Mouse (Mus musculus): ENCODE measurements around the gene Nme9. TPM values are rescaled to one million over a fixed set of nuclear protein-coding genes. Genes with fewer than 3 reads are reported as not detected.
A peak's percentile ranks its signal among the peaks of the same experiment; 100 is the strongest.

The Nme9 gene
- polyA plus RNA-seq, 1 experiment from 2014 or later = 6.2 TPM

DNA sequence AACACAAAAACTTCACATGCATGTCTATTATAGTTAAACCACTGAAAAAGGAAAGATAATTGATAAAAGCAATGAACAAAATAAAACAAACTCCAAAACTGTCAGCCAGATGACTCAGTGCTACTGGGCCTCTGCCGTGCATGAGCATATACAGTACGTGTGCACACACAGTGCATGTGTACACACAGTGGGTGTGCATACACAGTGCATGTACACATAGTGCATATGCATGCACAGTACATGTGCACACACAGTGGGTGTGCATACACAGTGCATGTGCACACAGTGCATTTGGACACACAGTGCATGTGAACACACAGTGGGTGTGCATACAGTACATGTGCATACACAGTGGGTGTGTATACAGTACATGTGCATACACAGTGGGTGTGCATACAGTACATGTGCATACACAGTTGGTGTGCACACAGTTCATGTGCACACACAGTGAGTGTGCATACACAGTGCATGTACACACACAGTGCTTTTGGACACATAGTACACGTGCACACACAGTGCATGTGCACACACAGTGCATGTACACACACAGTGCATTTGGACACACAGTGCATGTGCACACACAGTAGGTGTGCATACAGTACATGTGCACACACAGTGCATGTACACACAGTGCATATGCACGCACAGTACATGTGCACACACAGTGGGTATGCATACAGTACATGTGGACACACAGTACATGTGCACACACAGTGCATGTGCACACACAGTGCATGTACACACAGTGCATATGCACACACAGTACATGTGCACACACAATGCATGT, 9.4 kb upstream of the Nme9 start:
- peak; percentile 27; the same call in 1 of the 2 replicates for ATAC-seq (ENCODE audit: low read depth)

DNA sequence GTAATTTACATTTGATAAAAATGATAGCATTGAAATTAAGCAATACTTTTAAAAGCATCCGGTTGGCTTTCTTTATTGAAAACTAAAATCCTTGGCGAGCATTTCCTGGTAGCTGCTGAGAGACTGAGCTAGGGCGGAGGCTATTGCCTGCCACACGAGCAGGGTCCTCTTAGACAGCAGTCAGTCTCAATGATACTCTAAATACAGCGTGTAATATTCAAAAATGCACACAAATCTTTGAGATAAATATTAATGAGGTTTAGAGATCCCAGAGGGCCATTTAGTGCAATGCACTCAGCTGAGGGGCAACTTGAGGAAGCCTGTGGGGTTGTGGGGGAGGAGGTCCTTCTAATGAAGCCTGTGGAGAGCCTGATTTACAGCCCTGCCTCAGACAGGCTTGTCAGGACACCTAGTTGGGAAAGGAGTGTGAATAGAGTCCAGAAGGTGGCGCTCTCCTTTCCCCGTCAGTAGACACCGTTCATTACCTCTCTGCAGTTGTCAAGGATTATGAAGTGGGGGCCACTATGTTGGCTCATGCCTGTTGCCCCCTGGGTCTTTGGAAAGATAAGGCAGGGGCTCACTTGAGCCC, 6.6 kb upstream of the Nme9 start:
- Histone ChIP-seq H3K4me1 (replicated peaks; ENCODE audit: control insufficient read depth, insufficient read depth, low read length) (no peaks in the 10 kb centered on the region; the same call in 1 of the 2 replicates), H3K4me3 (ENCODE audit: low read length) (no peak overlapping the region), H3K36me3 (ENCODE audit: control insufficient read depth, insufficient read depth, low read length) (no peaks in the 10 kb centered on the region), H3K27ac (ENCODE audit: low read length) (no peak overlapping the region), H3K9me3 (ENCODE audit: control insufficient read depth, low read length) (no peaks in the 10 kb centered on the region), H3K4me2 (ENCODE audit: low read depth, low read length) (no peak overlapping the region), H3K27me3 (ENCODE audit: control insufficient read depth, insufficient read depth, low read depth, low read length) (no peaks in the 10 kb centered on the region), H3K9ac (ENCODE audit: low read length) (no peak overlapping the region)
- ATAC-seq (ENCODE audit: low read depth) = no peak
- WGBS = 31% methylated on average over 8 of the region's 8 CpGs

More for the DNA sequence above, 9.4 kb upstream of the Nme9 start:
- Histone ChIP-seq H3K4me1 (replicated peaks; ENCODE audit: control insufficient read depth, insufficient read depth, low read length) (peaks cover 4% of the 10 kb centered on the region; the same call in 1 of the 2 replicates), H3K4me2 (ENCODE audit: low read depth, low read length) (no peak overlapping the region), H3K36me3 (ENCODE audit: control insufficient read depth, insufficient read depth, low read length) (no peaks in the 10 kb centered on the region), H3K27ac (ENCODE audit: low read length) (no peak overlapping the region), H3K9ac (ENCODE audit: low read length) (no peak overlapping the region), H3K4me3 (ENCODE audit: low read length) (no peak overlapping the region), H3K27me3 (ENCODE audit: control insufficient read depth, insufficient read depth, low read depth, low read length) (peaks cover 6% of the 10 kb centered on the region; the same call in 1 of the 2 replicates), H3K9me3 (ENCODE audit: control insufficient read depth, low read length) (no peaks in the 10 kb centered on the region)
- 82% methylated on average over 4 of the region's 4 CpGs for WGBS

DNA sequence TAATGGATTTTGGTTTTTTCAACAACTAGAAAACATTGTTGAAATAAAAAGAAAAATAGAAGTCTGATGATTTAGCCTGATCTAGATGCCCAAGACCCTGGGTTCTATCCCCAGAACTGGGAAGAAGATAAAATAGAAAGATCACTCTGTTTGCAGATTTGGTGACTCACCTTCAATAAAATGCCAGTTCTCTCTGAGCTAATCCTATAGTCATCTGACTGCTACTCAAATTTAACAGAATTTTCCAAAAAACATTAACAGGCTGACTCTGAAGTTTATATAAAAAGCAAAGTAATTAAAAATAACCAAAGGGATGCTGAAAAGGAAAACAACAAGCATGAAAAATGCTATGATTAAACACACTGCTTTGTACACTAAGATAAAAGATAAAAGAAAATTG, 5.0 kb upstream of the Nme9 start:
- peaks cover 3% of the 10 kb centered on the region; the same call in 1 of the 2 replicates for H3K27me3 ChIP-seq (ENCODE audit: control insufficient read depth, insufficient read depth, low read depth, low read length)
- H3K9ac ChIP-seq (ENCODE audit: low read length) = no peak overlapping the region
- H3K4me1 ChIP-seq (replicated peaks; ENCODE audit: control insufficient read depth, insufficient read depth, low read length) = no peaks in the 10 kb centered on the region; the same call in 1 of the 2 replicates
- no peak overlapping the region for H3K27ac ChIP-seq (ENCODE audit: low read length)
- H3K9me3 ChIP-seq (ENCODE audit: control insufficient read depth, low read length) = no peaks in the 10 kb centered on the region
- no peak overlapping the region for H3K4me3 ChIP-seq (ENCODE audit: low read length)
- no peaks in the 10 kb centered on the region for H3K36me3 ChIP-seq (ENCODE audit: control insufficient read depth, insufficient read depth, low read length)
- ATAC-seq (ENCODE audit: low read depth) = no peak
- no peak overlapping the region for H3K4me2 ChIP-seq (ENCODE audit: low read depth, low read length)

DNA sequence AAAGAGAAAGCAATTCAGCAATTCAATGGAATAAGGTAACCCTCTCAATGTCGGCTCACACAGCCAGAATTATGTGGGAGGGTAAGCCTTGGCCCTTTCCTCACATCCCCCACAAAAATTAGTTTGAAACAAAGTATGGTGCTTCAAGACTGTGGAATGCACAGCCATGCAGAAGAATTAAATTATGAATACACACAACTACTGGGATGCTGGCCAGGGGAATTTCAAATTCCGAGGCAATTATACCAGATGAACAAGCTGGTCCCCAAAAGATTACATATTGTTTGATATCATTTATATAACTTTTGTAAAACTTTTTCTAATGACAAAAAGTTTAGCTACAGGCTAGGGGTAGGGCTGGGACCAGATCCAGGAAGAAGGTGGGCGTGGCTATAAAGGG, 4.0 kb upstream of the Nme9 start:
- no peak overlapping the region for H3K9ac ChIP-seq (ENCODE audit: low read length)
- H3K27me3 ChIP-seq (ENCODE audit: control insufficient read depth, insufficient read depth, low read depth, low read length) = peaks cover 5% of the 10 kb centered on the region; the same call in 1 of the 2 replicates
- H3K27ac ChIP-seq (ENCODE audit: low read length) = no peak overlapping the region
- H3K4me2 ChIP-seq (ENCODE audit: low read depth, low read length) = no peak overlapping the region
- H3K4me3 ChIP-seq (ENCODE audit: low read length) = no peak overlapping the region
- no peak; the same call in 1 of the 2 replicates for ATAC-seq (ENCODE audit: low read depth)
- WGBS = 47% methylated on average over 3 of the region's 3 CpGs
- H3K4me1 ChIP-seq (replicated peaks; ENCODE audit: control insufficient read depth, insufficient read depth, low read length) = no peaks in the 10 kb centered on the region; the same call in 1 of the 2 replicates
- H3K9me3 ChIP-seq (ENCODE audit: control insufficient read depth, low read length) = no peaks in the 10 kb centered on the region
- H3K36me3 ChIP-seq (ENCODE audit: control insufficient read depth, insufficient read depth, low read length) = no peaks in the 10 kb centered on the region

DNA sequence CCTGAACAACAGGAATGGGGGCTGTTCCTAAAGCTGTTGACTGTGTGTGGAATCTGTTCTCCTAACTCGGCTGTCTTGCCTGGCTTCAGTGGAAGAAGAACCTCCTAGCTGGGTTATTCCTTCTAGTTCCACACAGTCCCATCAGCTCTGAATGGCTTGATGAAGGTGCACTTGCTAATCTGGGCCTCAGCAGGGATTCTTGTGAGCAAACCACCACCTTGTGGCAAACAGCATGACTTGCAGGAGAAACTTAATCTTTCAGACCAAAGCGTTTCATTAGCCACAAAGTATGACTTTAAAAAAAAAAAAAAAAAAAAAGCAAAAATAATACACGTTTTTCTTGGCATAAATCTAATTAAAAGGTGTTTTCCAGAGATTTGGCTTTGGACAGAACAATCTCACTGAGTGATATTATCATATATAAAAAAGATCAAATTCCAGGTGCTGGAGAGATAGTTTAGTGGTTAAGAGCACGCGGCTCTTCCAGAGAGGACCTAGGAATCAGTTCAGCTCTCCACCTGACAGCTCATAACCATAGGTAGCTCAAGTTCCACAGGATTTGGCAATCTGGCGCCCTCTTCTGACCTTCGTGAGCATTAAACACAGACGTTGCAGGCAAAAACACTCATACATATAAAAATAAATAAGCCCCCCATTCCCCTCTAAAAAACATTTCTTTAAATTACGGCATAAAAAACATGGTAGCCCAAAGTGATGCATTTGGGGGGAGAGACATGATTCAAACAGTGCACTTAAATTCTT, 1.2 kb upstream of the Nme9 start:
- Histone ChIP-seq H3K4me1 (replicated peaks; ENCODE audit: control insufficient read depth, insufficient read depth, low read length) (no peaks in the 10 kb centered on the region; the same call in 1 of the 2 replicates), H3K4me2 (ENCODE audit: low read depth, low read length) (no peak overlapping the region), H3K36me3 (ENCODE audit: control insufficient read depth, insufficient read depth, low read length) (no peaks in the 10 kb centered on the region), H3K9ac (ENCODE audit: low read length) (no peak overlapping the region), H3K9me3 (ENCODE audit: control insufficient read depth, low read length) (no peaks in the 10 kb centered on the region), H3K27ac (ENCODE audit: low read length) (no peak overlapping the region), H3K27me3 (ENCODE audit: control insufficient read depth, insufficient read depth, low read depth, low read length) (peaks cover 5% of the 10 kb centered on the region; the same call in 1 of the 2 replicates), H3K4me3 (ENCODE audit: low read length) (no peak overlapping the region)
- 43% methylated on average over 9 of the region's 9 CpGs for WGBS
- ATAC-seq (ENCODE audit: low read depth) = no peak

DNA sequence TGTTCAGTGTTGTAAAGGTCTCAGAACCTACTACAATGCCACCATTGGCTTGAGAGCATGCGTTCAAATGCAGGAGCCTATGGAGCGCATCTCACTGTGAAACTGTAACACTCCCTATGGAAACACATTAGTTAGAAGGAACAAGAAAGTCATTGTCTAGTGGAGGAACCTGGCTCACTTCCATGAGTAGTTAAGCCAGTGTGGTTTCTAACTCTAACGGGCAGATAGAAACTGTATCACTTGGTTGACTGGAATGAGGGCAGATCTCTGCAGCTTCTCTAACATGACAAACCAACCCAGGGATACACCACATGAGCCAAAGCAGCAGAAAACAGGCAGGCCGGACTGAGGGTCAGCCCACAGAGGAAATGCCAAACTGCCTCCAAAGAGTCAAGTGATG, 2.9 kb downstream of the Nme9 start:
- Histone ChIP-seq H3K4me1 (replicated peaks; ENCODE audit: control insufficient read depth, insufficient read depth, low read length) (no peaks in the 10 kb centered on the region), H3K9me3 (ENCODE audit: control insufficient read depth, low read length) (no peaks in the 10 kb centered on the region), H3K4me2 (ENCODE audit: low read depth, low read length) (no peak overlapping the region), H3K27me3 (ENCODE audit: control insufficient read depth, insufficient read depth, low read depth, low read length) (peaks cover 5% of the 10 kb centered on the region; the same call in 1 of the 2 replicates), H3K4me3 (ENCODE audit: low read length) (no peak overlapping the region), H3K36me3 (ENCODE audit: control insufficient read depth, insufficient read depth, low read length) (no peaks in the 10 kb centered on the region), H3K9ac (ENCODE audit: low read length) (no peak overlapping the region), H3K27ac (ENCODE audit: low read length) (no peak overlapping the region)
- no peak for ATAC-seq (ENCODE audit: low read depth)
- WGBS = 71% methylated on average over 4 of the region's 4 CpGs

DNA sequence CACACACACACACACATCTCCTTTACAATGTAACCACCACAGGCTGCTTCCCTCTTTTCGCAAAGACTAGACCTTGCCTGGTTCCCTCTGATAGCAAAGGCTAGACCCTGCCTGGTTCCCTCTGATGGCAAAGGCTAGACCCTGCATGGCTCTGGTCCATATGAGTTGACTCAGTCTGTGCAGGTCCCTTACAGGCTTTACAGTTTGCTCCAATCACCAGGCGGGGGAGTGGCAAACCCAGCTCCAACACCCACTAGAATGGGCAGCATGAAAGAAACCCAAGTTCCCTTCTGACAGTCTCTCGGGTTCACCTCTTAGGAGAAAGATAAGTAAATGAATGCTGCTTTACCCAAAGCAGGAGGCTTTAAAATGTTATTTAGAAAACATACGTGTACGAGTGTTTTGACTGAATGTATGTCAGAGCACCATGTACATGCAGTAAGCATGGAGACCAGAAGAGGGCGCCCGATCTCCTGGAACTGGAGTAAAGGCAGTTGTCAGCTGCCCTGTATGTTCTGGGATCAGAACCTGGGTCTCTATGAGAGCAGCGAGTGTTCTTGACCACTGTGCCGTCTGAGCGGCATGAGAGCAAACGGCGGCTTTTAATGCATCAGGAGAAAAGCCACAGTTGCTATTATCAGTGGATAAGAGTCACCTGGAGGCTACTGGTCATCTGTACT, 7.4 kb downstream of the Nme9 start:
- no peak overlapping the region for H3K9ac ChIP-seq (ENCODE audit: low read length)
- ATAC-seq (ENCODE audit: low read depth) = 0 out of 2 replicates have a peak, but pooled peaks have one; percentile 26
- H3K9me3 ChIP-seq (ENCODE audit: control insufficient read depth, low read length) = no peaks in the 10 kb centered on the region
- H3K27ac ChIP-seq (ENCODE audit: low read length) = no peak overlapping the region
- no peak overlapping the region for H3K4me3 ChIP-seq (ENCODE audit: low read length)
- 38% methylated on average over 12 of the region's 12 CpGs for WGBS
- no peaks in the 10 kb centered on the region for H3K36me3 ChIP-seq (ENCODE audit: control insufficient read depth, insufficient read depth, low read length)
- H3K27me3 ChIP-seq (ENCODE audit: control insufficient read depth, insufficient read depth, low read depth, low read length) = no peaks in the 10 kb centered on the region
- no peak overlapping the region for H3K4me2 ChIP-seq (ENCODE audit: low read depth, low read length)
- H3K4me1 ChIP-seq (replicated peaks; ENCODE audit: control insufficient read depth, insufficient read depth, low read length) = no peaks in the 10 kb centered on the region

DNA sequence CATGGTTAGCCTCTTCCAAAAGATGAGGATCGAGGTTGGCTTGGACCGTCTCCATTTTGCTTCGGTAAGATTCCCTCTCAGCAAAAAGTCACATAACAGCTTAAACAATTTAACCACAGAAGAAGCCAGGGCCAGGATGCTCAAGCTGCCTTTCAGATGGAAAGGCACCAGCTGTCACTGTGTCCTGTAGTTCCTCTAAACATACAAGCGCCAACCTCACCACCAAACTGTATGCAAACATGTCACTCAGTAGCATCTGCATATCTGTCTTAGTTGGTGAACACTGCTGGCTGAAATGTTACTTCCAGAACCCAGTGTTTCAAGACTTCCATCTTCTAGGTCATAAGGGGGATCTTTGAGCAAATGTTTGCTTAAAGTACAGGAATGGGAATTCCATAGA, 8.5 kb downstream of the Nme9 start:
- Histone ChIP-seq H3K4me1 (replicated peaks; ENCODE audit: control insufficient read depth, insufficient read depth, low read length) (no peaks in the 10 kb centered on the region), H3K9ac (ENCODE audit: low read length) (no peak overlapping the region), H3K36me3 (ENCODE audit: control insufficient read depth, insufficient read depth, low read length) (no peaks in the 10 kb centered on the region), H3K9me3 (ENCODE audit: control insufficient read depth, low read length) (no peaks in the 10 kb centered on the region), H3K27me3 (ENCODE audit: control insufficient read depth, insufficient read depth, low read depth, low read length) (no peaks in the 10 kb centered on the region), H3K4me3 (ENCODE audit: low read length) (no peak overlapping the region), H3K27ac (ENCODE audit: low read length) (no peak overlapping the region), H3K4me2 (ENCODE audit: low read depth, low read length) (no peak overlapping the region)
- no peak for ATAC-seq (ENCODE audit: low read depth)
- WGBS = 75% methylated on average over 4 of the region's 4 CpGs
